Mouse (Mus musculus) brown adipose tissue, adult 24 weeks (tissue): ENCODE results near the gene Dpf3. TPM values are rescaled to one million over a fixed set of nuclear protein-coding genes. Genes with fewer than 3 reads are reported as not detected.

Experiments
- H3K27ac ChIP-seq: fragments of 200-500 bp; replicated peaks from 2 replicates; pipeline ENCODE4 v1.5.1; 2012; ENCODE audit warnings: low read depth, mild to moderate bottlenecking, low read length
- H3K4me1 ChIP-seq: fragments of 200-500 bp; 2 replicates; pipeline ENCODE4 v1.6.1; 2012; ENCODE audit warnings: low read length, mixed read lengths; ENCODE audit not compliant: control insufficient read depth, insufficient read depth, insufficient read length
- H3K4me3 ChIP-seq: fragments of 200-500 bp; 2 replicates; pipeline ENCODE4 v1.5.1; 2012; ENCODE audit warnings: low read depth, mild to moderate bottlenecking, low read length, moderate library complexity; ENCODE audit not compliant: insufficient read depth
- polyA plus RNA-seq: library from polyadenylated mRNA; stranded (reverse); fragments of >200 nt; gene quantifications from 2 replicates; pipeline ENCODE4 v1.2.4, GENCODE M21; 2012; ENCODE audit not compliant: missing spikeins, insufficient read depth, insufficient read length

Gene Dpf3
- polyA plus RNA-seq, 1 experiment, result 5.8 TPM

DNA sequence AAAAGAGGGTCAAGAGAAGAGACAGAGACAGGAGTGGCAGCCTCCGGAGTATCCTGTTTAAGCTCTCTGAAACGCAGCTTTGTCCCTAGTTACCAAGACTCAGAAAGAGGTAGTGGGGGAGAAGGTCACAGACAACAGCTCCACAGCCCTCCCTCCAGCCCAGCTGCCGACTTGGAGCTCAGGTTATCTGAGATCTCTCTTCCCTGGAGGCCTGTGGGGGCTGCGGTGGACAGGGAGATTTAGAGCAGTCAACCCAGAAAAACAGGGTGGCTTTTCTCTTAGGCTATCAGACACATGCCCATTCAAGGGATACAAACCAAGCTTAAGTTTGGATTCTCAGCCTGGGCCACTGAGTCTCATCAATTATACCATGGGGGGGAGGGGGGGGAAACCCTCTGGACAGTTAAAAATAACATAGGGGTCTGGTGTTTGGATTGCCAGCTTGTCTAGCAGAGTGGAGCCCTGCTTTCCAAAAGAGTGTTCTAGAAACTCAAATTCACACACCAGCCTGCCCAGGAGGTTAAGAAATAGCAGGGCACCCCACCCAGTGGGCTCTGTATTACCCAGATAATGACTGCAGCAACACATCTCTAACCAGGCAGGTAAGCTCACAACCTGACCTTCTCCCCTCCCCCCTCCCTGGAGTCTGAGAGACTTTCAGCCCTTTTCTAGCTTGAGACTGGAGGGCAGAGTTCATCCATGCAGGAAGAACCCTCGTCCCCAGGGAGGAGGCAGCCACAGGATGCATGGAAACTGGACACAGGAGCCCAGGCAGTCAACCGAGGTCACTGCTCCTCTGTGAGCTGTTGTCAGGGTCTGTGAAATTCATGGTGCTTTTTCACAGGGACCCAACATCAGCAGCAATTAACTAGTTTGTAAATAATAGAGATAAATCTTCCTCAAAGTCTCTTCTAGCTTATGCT lies 20.7 kb downstream of the Dpf3 start:
- Histone ChIP-seq H3K27ac (peak overlapping the region; percentile 81), H3K4me1 (peaks cover 18% of the 10 kb centered on the region), H3K4me3 (no peak overlapping the region)

DNA sequence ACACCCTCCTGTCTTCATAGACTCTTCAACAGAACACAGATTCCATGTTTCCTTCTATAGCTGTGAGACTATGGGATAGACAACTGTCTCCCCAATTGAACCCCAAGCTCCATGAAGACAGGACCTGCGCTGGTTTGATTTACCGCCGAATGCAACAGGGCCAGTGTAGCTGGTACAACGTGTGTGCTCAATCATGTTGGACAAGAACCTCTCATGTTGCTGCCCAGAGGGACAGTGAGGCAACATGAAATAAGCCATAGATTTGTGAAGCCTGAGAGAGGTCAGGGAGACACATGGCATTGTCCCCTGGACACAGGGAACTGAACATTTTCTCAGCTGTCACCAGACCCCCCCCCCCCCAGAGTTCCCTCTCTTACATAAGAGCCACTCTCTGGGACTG lies 21.5 kb downstream of the Dpf3 start:
- H3K27ac ChIP-seq, result peak overlapping the region; percentile 81

DNA sequence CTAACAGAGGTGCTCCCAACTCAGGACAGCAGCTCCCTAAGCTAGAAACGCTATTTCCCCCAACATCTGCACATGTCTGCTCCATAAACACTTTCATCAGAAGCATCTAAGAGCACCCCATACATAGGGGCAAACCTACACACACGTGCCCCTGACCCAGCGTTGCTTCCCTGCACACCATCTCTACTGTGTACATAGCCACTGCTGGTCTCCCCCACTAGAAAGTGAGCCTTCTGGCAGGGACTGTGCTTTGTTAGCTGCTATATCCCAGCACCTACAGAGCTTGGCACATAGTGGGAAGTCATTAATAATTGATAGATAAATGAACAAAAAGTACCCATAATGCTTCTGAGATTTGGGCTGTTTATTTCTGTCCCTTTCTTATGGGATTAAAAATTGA lies 27.2 kb downstream of the Dpf3 start:
- Histone ChIP-seq H3K4me1 (peaks cover 2% of the 10 kb centered on the region), H3K4me3 (no peak overlapping the region), H3K27ac (no peak overlapping the region)

More for the DNA sequence above, 21.5 kb downstream of the Dpf3 start:
- H3K4me1 ChIP-seq, result peaks cover 18% of the 10 kb centered on the region
- H3K4me3 ChIP-seq, result no peak overlapping the region

GRCm38 (mm10) chr12:83454697-83455321 lies 32.7 kb downstream of the Dpf3 start:
- H3K4me1 ChIP-seq, result no peaks in the 10 kb centered on the region; the same call in 1 of the 2 replicates
- no peak overlapping the region for H3K4me3 ChIP-seq
- no peak overlapping the region for H3K27ac ChIP-seq

DNA sequence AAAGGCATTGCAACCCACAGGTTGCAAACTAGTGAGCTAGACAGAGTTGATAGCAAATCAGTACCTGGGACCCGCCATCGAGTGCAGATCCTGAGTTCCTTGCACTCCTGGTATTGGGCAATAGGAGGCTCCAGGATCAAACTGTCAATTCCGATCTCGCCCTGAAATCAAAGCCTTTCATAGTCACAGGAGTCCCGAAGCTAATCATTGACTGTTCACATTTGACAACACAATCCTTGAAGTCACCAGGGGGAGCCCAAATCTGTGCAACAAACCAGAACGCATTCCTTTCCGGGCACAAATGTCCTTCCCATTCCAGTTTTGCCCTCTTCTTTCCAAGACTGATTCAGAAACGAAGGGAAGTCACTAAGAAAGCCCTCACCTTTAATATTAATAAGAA lies 35.7 kb downstream of the Dpf3 start:
- Histone ChIP-seq H3K4me1 (peaks cover 4% of the 10 kb centered on the region), H3K27ac (no peak overlapping the region), H3K4me3 (no peak overlapping the region)

- H3K4me1 ChIP-seq, result peaks cover 7% of the 10 kb centered on the region; the same call in 1 of the 2 replicates
- no peak overlapping the region for H3K27ac ChIP-seq
- H3K4me3 ChIP-seq, result no peak overlapping the region
Measured at GRCm38 (mm10) chr12:83450471-83450870, 37.0 kb downstream of the Dpf3 start.

- no peak overlapping the region for H3K4me3 ChIP-seq
- peaks cover 8% of the 10 kb centered on the region; the same call in 1 of the 2 replicates for H3K4me1 ChIP-seq
Measured at GRCm38 (mm10) chr12:83449202-83449601, 38.3 kb downstream of the Dpf3 start.

DNA sequence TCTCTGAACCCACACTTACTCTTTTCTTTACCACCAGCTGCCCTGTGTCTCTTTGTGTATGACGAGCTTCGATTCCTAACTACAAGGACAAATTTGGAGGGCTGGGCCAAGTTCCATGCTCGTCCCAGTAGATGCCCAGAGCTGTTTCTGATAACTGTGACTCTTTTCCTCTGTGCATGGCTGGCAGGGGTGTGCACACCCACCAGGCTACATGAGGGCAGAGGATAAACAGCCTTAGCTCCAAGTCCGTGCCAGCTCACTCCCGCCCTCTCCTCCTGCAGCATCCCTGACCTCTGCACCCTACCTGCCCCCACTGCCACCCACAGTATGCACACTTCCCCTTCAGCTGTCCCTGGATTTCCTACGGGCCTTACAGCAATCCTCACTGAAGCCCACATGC lies 41.9 kb downstream of the Dpf3 start:
- no peak overlapping the region for H3K27ac ChIP-seq
- H3K4me1 ChIP-seq, result peaks cover 8% of the 10 kb centered on the region; the same call in 1 of the 2 replicates
- no peak overlapping the region for H3K4me3 ChIP-seq

More at GRCm38 (mm10) chr12:83449202-83449601, 38.3 kb downstream of the Dpf3 start:
- H3K27ac ChIP-seq, result no peak overlapping the region

DNA sequence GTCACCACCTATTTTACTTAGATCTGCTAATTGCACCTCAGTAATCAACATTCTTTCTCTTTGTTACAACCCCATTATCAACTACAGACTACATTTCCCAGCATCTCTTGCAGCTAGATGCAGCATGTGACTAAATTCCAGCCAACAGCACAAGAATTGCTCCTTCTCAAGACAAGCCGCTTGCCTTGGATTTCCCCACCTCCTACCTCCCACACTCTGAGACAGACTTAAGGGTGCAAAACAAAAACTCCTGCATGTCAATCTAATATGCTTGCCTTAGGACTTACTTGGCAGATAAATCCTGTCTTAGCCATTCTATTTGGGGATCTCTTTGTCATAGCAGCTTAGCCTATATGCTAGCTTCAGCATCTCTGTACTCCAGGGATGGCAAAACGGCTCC lies 43.1 kb downstream of the Dpf3 start:
- peaks cover 8% of the 10 kb centered on the region; the same call in 1 of the 2 replicates for H3K4me1 ChIP-seq
- H3K27ac ChIP-seq, result no peak overlapping the region
- H3K4me3 ChIP-seq, result no peak overlapping the region

GRCm38 (mm10) chr12:83438002-83438401 lies 49.5 kb downstream of the Dpf3 start:
- no peak overlapping the region for H3K27ac ChIP-seq
- no peaks in the 10 kb centered on the region; the same call in 1 of the 2 replicates for H3K4me1 ChIP-seq
- no peak overlapping the region for H3K4me3 ChIP-seq

DNA sequence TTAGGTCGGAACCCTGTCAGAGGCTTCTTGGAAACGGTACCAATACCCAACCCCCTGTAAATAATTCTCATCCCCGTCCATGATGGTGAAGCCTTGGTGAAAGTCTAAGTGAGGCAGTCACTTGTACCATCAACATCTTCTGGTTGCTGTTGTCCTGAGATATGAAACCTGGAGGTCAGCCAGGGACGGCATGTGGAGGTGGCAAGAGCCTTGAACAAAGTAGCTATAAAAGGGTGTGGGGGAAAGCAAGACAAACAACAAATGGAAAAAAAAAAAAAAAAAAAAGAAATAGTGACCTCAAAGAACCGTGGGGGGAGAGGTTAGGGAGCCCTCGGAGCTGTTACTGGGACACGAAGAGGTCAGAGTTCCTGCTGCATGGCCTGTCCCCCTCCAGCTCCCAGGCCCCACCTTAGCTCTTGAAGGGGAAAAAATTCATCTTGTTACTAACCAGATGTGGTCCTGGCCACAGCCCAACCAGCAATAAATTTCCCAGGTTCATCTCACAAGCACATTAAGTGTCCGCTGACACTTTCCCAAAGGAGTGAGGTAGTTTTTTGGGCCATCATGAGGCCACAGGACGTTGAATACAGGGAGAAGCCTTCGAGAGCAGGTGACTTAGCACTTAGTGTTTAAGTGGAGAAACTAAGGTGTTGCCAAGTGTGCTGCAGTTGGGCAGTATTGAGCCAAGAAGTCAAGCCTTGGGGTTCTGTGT lies 53.4 kb downstream of the Dpf3 start:
- no peak overlapping the region for H3K4me3 ChIP-seq
- no peak overlapping the region for H3K27ac ChIP-seq
- no peaks in the 10 kb centered on the region; the same call in 1 of the 2 replicates for H3K4me1 ChIP-seq

- no peaks in the 10 kb centered on the region; the same call in 1 of the 2 replicates for H3K4me1 ChIP-seq
- no peak overlapping the region for H3K4me3 ChIP-seq
- no peak overlapping the region for H3K27ac ChIP-seq
Measured at GRCm38 (mm10) chr12:83433436-83433835, 54.1 kb downstream of the Dpf3 start.

GRCm38 (mm10) chr12:83430207-83430606 lies 57.3 kb downstream of the Dpf3 start:
- no peak overlapping the region for H3K4me3 ChIP-seq
- H3K4me1 ChIP-seq, result peaks cover 8% of the 10 kb centered on the region
- H3K27ac ChIP-seq, result no peak overlapping the region

GRCm38 (mm10) chr12:83428016-83428415 lies 59.5 kb downstream of the Dpf3 start:
- Histone ChIP-seq H3K27ac (no peak overlapping the region), H3K4me3 (no peak overlapping the region), H3K4me1 (peaks cover 15% of the 10 kb centered on the region; the same call in 1 of the 2 replicates)

DNA sequence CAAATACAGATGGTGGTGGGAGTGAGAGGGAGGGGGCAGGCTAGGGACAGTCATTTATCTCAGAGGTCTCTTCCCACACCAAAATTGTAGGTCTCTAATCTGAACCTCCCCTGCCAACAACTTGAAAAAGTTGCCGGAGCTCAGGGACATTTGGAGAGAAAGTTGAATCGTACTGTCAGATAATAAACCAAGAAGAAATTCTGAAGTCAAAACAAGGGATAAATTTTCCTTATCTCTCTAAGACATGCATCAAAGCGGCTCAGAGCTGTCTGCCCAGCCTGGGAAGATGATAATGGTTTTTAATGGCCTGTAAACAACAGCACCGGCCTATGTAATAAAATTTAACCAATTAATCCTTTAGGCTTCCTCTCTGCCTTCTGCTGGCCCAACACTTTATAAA lies 59.9 kb downstream of the Dpf3 start:
- Histone ChIP-seq H3K27ac (no peak overlapping the region), H3K4me3 (no peak overlapping the region), H3K4me1 (peaks cover 15% of the 10 kb centered on the region; the same call in 1 of the 2 replicates)
